Mouse (Mus musculus) c-Kit-positive CD71-positive TER-119-negative erythroid progenitor cells, embryonic 14.5 days (primary cell): ENCODE data around the gene Mafk.
A peak's percentile ranks its signal among the peaks of the same experiment; 100 is the strongest.

ENCODE experiments used
- DNase-seq: peaks from one replicate; pipeline ENCODE4 v3.0.0-alpha.2; 2013; ENCODE audit warnings: low read depth

Mafk gene

GRCm38 (mm10) chr5:139818801-139819200 is 27.5 kb downstream of the Mafk start:
- peak; percentile 79 for DNase-seq

- no peak for DNase-seq
These were observed 28.3 kb downstream of the Mafk start, which contains the start of gene Tmem184a for GRCm38 (mm10) chr5:139819538-139820181. Gene Tmem184a, minus strand, starts transcription at chr5:139819917.

- no peak for DNase-seq
These were observed 30.4 kb downstream of the Mafk start for GRCm38 (mm10) chr5:139821466-139822459.

GRCm38 (mm10) chr5:139824531-139824930 is 33.2 kb downstream of the Mafk start:
- DNase-seq: no peak

- no peak for DNase-seq
These were observed 34.6 kb downstream of the Mafk start for GRCm38 (mm10) chr5:139825947-139826346.

- peak; percentile 83 for DNase-seq
These were observed 35.2 kb downstream of the Mafk start, which contains the start of the genes Gm26938 and Psmg3 for GRCm38 (mm10) chr5:139826357-139827055. Gene Gm26938, minus strand, starts transcription at chr5:139826407. Gene Psmg3, minus strand, starts transcription at chr5:139826885.

- DNase-seq: no peak
These were observed 36.3 kb downstream of the Mafk start for GRCm38 (mm10) chr5:139827593-139827992.

GRCm38 (mm10) chr5:139829384-139829783 is 38.1 kb downstream of the Mafk start:
- DNase-seq: no peak

- no peak for DNase-seq
These were observed 39.4 kb downstream of the Mafk start for GRCm38 (mm10) chr5:139830734-139831133.

- no peak for DNase-seq
These were observed 40.8 kb downstream of the Mafk start for GRCm38 (mm10) chr5:139832125-139832524.

- DNase-seq: no peak
These were observed 44.4 kb downstream of the Mafk start for GRCm38 (mm10) chr5:139835706-139836105.

- DNase-seq: no peak
These were observed 47.2 kb downstream of the Mafk start for GRCm38 (mm10) chr5:139838476-139838892.

- no peak for DNase-seq
These were observed 47.8 kb downstream of the Mafk start for GRCm38 (mm10) chr5:139839142-139839541.

- no peak for DNase-seq
These were observed 58.5 kb downstream of the Mafk start for GRCm38 (mm10) chr5:139849626-139850320.
